Mouse (Mus musculus) hindbrain, embryonic 14.5 days (tissue): ENCODE measurements around the gene Atxn10. TPM values are rescaled to one million over a fixed set of nuclear protein-coding genes. Genes with fewer than 3 reads are reported as not detected.
A peak's percentile ranks its signal among the peaks of the same experiment; 100 is the strongest.

Experiments used
- ATAC-seq: fragments of 200-750 bp; cut with Nextera tagmentation; 2 replicates; pipeline ENCODE4 v1.8.0; 2017; ENCODE audit warnings: moderate number of reproducible peaks, mild to moderate bottlenecking, moderate TSS enrichment, moderate library complexity; ENCODE audit not compliant: low FRiP score
- DNase-seq: peaks from one replicate; pipeline ENCODE4 v3.0.0-alpha.2; 2015; ENCODE audit warnings: low spot score
- H3K27ac ChIP-seq: fragments of 300-500 bp; sonication (generic); 2 replicates; pipeline ENCODE4 v1.5.1; 2014; ENCODE audit warnings: mild to moderate bottlenecking, moderate library complexity
- H3K27me3 ChIP-seq: fragments of 300-500 bp; sonication (generic); 2 replicates; pipeline ENCODE4 v1.6.1; 2014; ENCODE audit warnings: mild to moderate bottlenecking, low read length, mixed read lengths; ENCODE audit not compliant: control insufficient read depth, insufficient read depth
- H3K36me3 ChIP-seq: fragments of 300-500 bp; sonication (generic); replicated peaks from 2 replicates; pipeline ENCODE4 v1.6.1; 2014; ENCODE audit not compliant: control insufficient read depth, insufficient read depth
- H3K4me1 ChIP-seq: fragments of 300-500 bp; sonication (generic); replicated peaks from 2 replicates; pipeline ENCODE4 v1.6.1; 2014; ENCODE audit warnings: antibody characterized with exemption, low read length, mixed read lengths; ENCODE audit not compliant: control insufficient read depth, insufficient read depth
- H3K4me2 ChIP-seq: fragments of 300-500 bp; sonication (generic); replicated peaks from 2 replicates; pipeline ENCODE4 v1.6.1; 2014; ENCODE audit warnings: mild to moderate bottlenecking, moderate library complexity
- H3K4me3 ChIP-seq: fragments of 300-500 bp; sonication (generic); replicated peaks from 2 replicates; pipeline ENCODE4 v1.5.1; 2014; ENCODE audit warnings: mild to moderate bottlenecking, low read length
- H3K9ac ChIP-seq: fragments of 300-500 bp; sonication (generic); 2 replicates; pipeline ENCODE4 v1.6.1; 2014
- H3K9me3 ChIP-seq: fragments of 300-500 bp; sonication (generic); 2 replicates; pipeline ENCODE4 v1.6.1; 2016; ENCODE audit warnings: low read length; ENCODE audit not compliant: control insufficient read depth
- WGBS: fragments of 180-500 bp; shearing (Covaris S2); extraction: QIAGEN DNeasy Blood & Tissue Kit; methylation state at CpG from one replicate; pipeline ENCODE4 v1.1.7; 2014; 5-methylcytosine and 5-hydroxymethylcytosine counted together
- polyA plus RNA-seq: library from polyadenylated mRNA; unstranded; fragments of >200 nt; fragmentation: Nextera tagmentation; extraction: Ambion mirVana; gene quantifications from 2 replicates; pipeline ENCODE4 v1.2.1, GENCODE M21; 2014

Gene Atxn10
- polyA plus RNA-seq, 1 experiment from 2014 or later = 534 TPM

GRCm38 (mm10) chr15:85366938-85367337 lies 30.9 kb downstream of the Atxn10 start:
- H3K4me2 ChIP-seq = no peak overlapping the region
- no peaks in the 10 kb centered on the region for H3K4me1 ChIP-seq
- no peak overlapping the region for H3K27ac ChIP-seq
- no peaks in the 10 kb centered on the region for H3K27me3 ChIP-seq
- no peaks in the 10 kb centered on the region for H3K9me3 ChIP-seq
- H3K4me3 ChIP-seq = no peak overlapping the region
- no peak for DNase-seq
- no peak for ATAC-seq
- H3K36me3 ChIP-seq = peaks cover 52% of the 10 kb centered on the region
- no peak overlapping the region for H3K9ac ChIP-seq
- WGBS = 81% methylated on average over 5 of the region's 5 CpGs

GRCm38 (mm10) chr15:85369765-85370164 lies 33.7 kb downstream of the Atxn10 start:
- Histone ChIP-seq H3K4me1 (no peaks in the 10 kb centered on the region), H3K9ac (no peak overlapping the region), H3K27ac (no peak overlapping the region), H3K4me2 (no peak overlapping the region), H3K4me3 (no peak overlapping the region), H3K36me3 (peaks cover 28% of the 10 kb centered on the region), H3K9me3 (no peaks in the 10 kb centered on the region), H3K27me3 (no peaks in the 10 kb centered on the region)
- WGBS = 66% methylated on average over 3 of the region's 3 CpGs
- DNase-seq (no peak), ATAC-seq (no peak)

GRCm38 (mm10) chr15:85373125-85373524 lies 37.1 kb downstream of the Atxn10 start:
- no peak for ATAC-seq
- H3K36me3 ChIP-seq = peaks cover 34% of the 10 kb centered on the region

GRCm38 (mm10) chr15:85383477-85383876 lies 47.4 kb downstream of the Atxn10 start:
- H3K36me3 ChIP-seq = peaks cover 55% of the 10 kb centered on the region
- no peaks in the 10 kb centered on the region for H3K9me3 ChIP-seq
- no peak overlapping the region for H3K9ac ChIP-seq
- DNase-seq = no peak
- 87% methylated on average over 9 of the region's 9 CpGs for WGBS
- H3K27ac ChIP-seq = no peak overlapping the region
- H3K4me1 ChIP-seq = no peaks in the 10 kb centered on the region
- no peak for ATAC-seq
- no peak overlapping the region for H3K4me2 ChIP-seq
- no peaks in the 10 kb centered on the region for H3K27me3 ChIP-seq
- H3K4me3 ChIP-seq = no peak overlapping the region

More at GRCm38 (mm10) chr15:85373125-85373524, 37.1 kb downstream of the Atxn10 start:
- DNase-seq = no peak
- Histone ChIP-seq H3K27me3 (no peaks in the 10 kb centered on the region), H3K9me3 (no peaks in the 10 kb centered on the region), H3K27ac (no peak overlapping the region), H3K4me3 (no peak overlapping the region), H3K9ac (no peak overlapping the region), H3K4me1 (no peaks in the 10 kb centered on the region), H3K4me2 (no peak overlapping the region)

GRCm38 (mm10) chr15:85388696-85389095 lies 52.7 kb downstream of the Atxn10 start:
- Histone ChIP-seq H3K36me3 (peaks cover 53% of the 10 kb centered on the region), H3K9ac (no peak overlapping the region), H3K4me2 (no peak overlapping the region), H3K27me3 (no peaks in the 10 kb centered on the region), H3K4me3 (no peak overlapping the region), H3K27ac (no peak overlapping the region), H3K9me3 (no peaks in the 10 kb centered on the region), H3K4me1 (no peaks in the 10 kb centered on the region)
- ATAC-seq (no peak), DNase-seq (peak; percentile 38)
- WGBS = 75% methylated on average over 3 of the region's 3 CpGs

GRCm38 (mm10) chr15:85389915-85390314 lies 53.9 kb downstream of the Atxn10 start:
- Histone ChIP-seq H3K36me3 (peaks cover 40% of the 10 kb centered on the region), H3K4me1 (no peaks in the 10 kb centered on the region), H3K4me2 (no peak overlapping the region), H3K9me3 (no peaks in the 10 kb centered on the region), H3K9ac (no peak overlapping the region), H3K4me3 (no peak overlapping the region), H3K27me3 (no peaks in the 10 kb centered on the region), H3K27ac (no peak overlapping the region)
- ATAC-seq (no peak), DNase-seq (no peak)
- 92% methylated on average over 4 of the region's 4 CpGs for WGBS

- peaks cover 46% of the 10 kb centered on the region for H3K36me3 ChIP-seq
- H3K4me3 ChIP-seq = no peak overlapping the region
- no peaks in the 10 kb centered on the region for H3K4me1 ChIP-seq
- no peak overlapping the region for H3K27ac ChIP-seq
- H3K9me3 ChIP-seq = no peaks in the 10 kb centered on the region
- H3K4me2 ChIP-seq = no peak overlapping the region
- no peak overlapping the region for H3K9ac ChIP-seq
- no peak for DNase-seq
- ATAC-seq = no peak
- 91% methylated on average over 9 of the region's 9 CpGs for WGBS
- no peaks in the 10 kb centered on the region for H3K27me3 ChIP-seq
These were observed 59.3 kb downstream of the Atxn10 start for GRCm38 (mm10) chr15:85395360-85395759.

- Histone ChIP-seq H3K9ac (no peak overlapping the region), H3K4me2 (no peak overlapping the region), H3K9me3 (no peaks in the 10 kb centered on the region), H3K4me3 (no peak overlapping the region), H3K36me3 (peaks cover 31% of the 10 kb centered on the region), H3K4me1 (peaks cover 20% of the 10 kb centered on the region), H3K27ac (peak overlapping the region; percentile 79), H3K27me3 (no peaks in the 10 kb centered on the region)
- WGBS = 54% methylated on average over 7 of the region's 7 CpGs
- ATAC-seq (no peak), DNase-seq (no peak)
These were observed 65.9 kb downstream of the Atxn10 start for GRCm38 (mm10) chr15:85401926-85402325.

- no peaks in the 10 kb centered on the region for H3K9me3 ChIP-seq
- peak; percentile 90 for ATAC-seq
- peak overlapping the region; percentile 79 for H3K27ac ChIP-seq
- WGBS = 38% methylated on average over 4 of the region's 4 CpGs
- peaks cover 21% of the 10 kb centered on the region for H3K36me3 ChIP-seq
- no peak overlapping the region for H3K4me3 ChIP-seq
- DNase-seq = peak; percentile 85
- no peak overlapping the region for H3K4me2 ChIP-seq
- H3K9ac ChIP-seq = no peak overlapping the region
- peaks cover 26% of the 10 kb centered on the region for H3K4me1 ChIP-seq
- no peaks in the 10 kb centered on the region for H3K27me3 ChIP-seq
These were observed 67.2 kb downstream of the Atxn10 start for GRCm38 (mm10) chr15:85403256-85403731.

GRCm38 (mm10) chr15:85404739-85405138 lies 68.7 kb downstream of the Atxn10 start:
- 72% methylated on average over 4 of the region's 4 CpGs for WGBS
- Histone ChIP-seq H3K27me3 (no peaks in the 10 kb centered on the region), H3K4me1 (peaks cover 35% of the 10 kb centered on the region), H3K36me3 (peaks cover 21% of the 10 kb centered on the region), H3K4me3 (no peak overlapping the region), H3K9me3 (no peaks in the 10 kb centered on the region), H3K4me2 (no peak overlapping the region), H3K9ac (no peak overlapping the region), H3K27ac (0 out of 2 replicates have a peak overlapping the region, but pooled peaks have one; percentile 22)
- DNase-seq (no peak), ATAC-seq (no peak)
